Mouse (Mus musculus) monocyte, adult 5-6 weeks (primary cell): ENCODE results near the gene Hap1. TPM values are rescaled to one million over a fixed set of nuclear protein-coding genes. Genes with fewer than 3 reads are reported as not detected.

Experiments used
- ATAC-seq: fragments of 153-309, 156-312 bp; replicated peaks from 2 replicates; pipeline ENCODE4 v1.8.0; 2017; ENCODE audit warnings: mild to moderate bottlenecking; ENCODE audit not compliant: low TSS enrichment, insufficient number of reproducible peaks, severe bottlenecking, poor library complexity, low FRiP score
- total RNA-seq: library from RNA; stranded (forward); fragments of 200-1000, 200-491, 200-594 nt; gene quantifications from 3 replicates; pipeline ENCODE4 v1.2.3, GENCODE M21; 2017

Gene Hap1
- total RNA-seq: 1.3 to 2.7 TPM in 2 of 3 replicates, not detected in the other

GRCm38 (mm10) chr11:100355972-100356818 lies at the start of gene Hap1:
Gene Hap1 (minus strand): TSS chr11:100356128.
- ATAC-seq: 0 out of 2 replicates have a peak, but pooled peaks have one; percentile 32

- ATAC-seq: no peak
Measured at GRCm38 (mm10) chr11:100404456-100405074, 48.6 kb upstream of the Hap1 start.

- no peak for ATAC-seq
Measured at GRCm38 (mm10) chr11:100403445-100404134, 47.7 kb upstream of the Hap1 start.

GRCm38 (mm10) chr11:100402682-100403081 lies 46.8 kb upstream of the Hap1 start:
- no peak for ATAC-seq

GRCm38 (mm10) chr11:100402240-100402639 lies 46.3 kb upstream of the Hap1 start:
- no peak for ATAC-seq

- peak; percentile 72 for ATAC-seq
Measured at GRCm38 (mm10) chr11:100400842-100401241, 44.9 kb upstream of the Hap1 start.

GRCm38 (mm10) chr11:100399727-100400538 lies 44.0 kb upstream of the Hap1 start:
- ATAC-seq: no peak

- no peak for ATAC-seq
Measured at GRCm38 (mm10) chr11:100399320-100399719, 43.4 kb upstream of the Hap1 start.

GRCm38 (mm10) chr11:100398517-100398916 lies 42.6 kb upstream of the Hap1 start:
- ATAC-seq: no peak

GRCm38 (mm10) chr11:100397600-100398389 lies 41.9 kb upstream of the Hap1 start, which contains the start of gene Jup:
Gene Jup (minus strand): TSS chr11:100397763.
- ATAC-seq: peak; percentile 92

- ATAC-seq: no peak
Measured at GRCm38 (mm10) chr11:100396886-100397599, 41.1 kb upstream of the Hap1 start.

GRCm38 (mm10) chr11:100395861-100396631 lies 40.1 kb upstream of the Hap1 start:
- ATAC-seq: no peak

- no peak for ATAC-seq
Measured at GRCm38 (mm10) chr11:100395200-100395599, 39.3 kb upstream of the Hap1 start.

GRCm38 (mm10) chr11:100394353-100395074 lies 38.6 kb upstream of the Hap1 start:
- ATAC-seq: no peak

- no peak for ATAC-seq
Measured at GRCm38 (mm10) chr11:100393733-100394132, 37.8 kb upstream of the Hap1 start.

GRCm38 (mm10) chr11:100392958-100393357 lies 37.0 kb upstream of the Hap1 start:
- no peak for ATAC-seq
